Mouse (Mus musculus) WW6 (cell line): ENCODE measurements around the gene Lclat1.
"Not testable (repeated sequence)": the region's sequence is repeated elsewhere in the genome, so short reads cannot be mapped to it uniquely, and the experiment has no call there.

Experiments
- DNase-seq: peaks from one replicate; pipeline ENCODE4 v3.0.0-alpha.2; 2013; ENCODE audit warnings: low read depth, low spot score

Gene Lclat1

GRCm38 (mm10) chr17:73136562-73137484, 29.0 kb downstream of the Lclat1 start:
- DNase-seq = no peak

- DNase-seq = no peak
Measured at GRCm38 (mm10) chr17:73138217-73138616, 30.4 kb downstream of the Lclat1 start.

GRCm38 (mm10) chr17:73142029-73142428, 34.2 kb downstream of the Lclat1 start:
- no peak for DNase-seq

- no peak for DNase-seq
Measured at GRCm38 (mm10) chr17:73142445-73142844, 34.7 kb downstream of the Lclat1 start.

GRCm38 (mm10) chr17:73145426-73145825, 37.6 kb downstream of the Lclat1 start:
- no peak for DNase-seq

GRCm38 (mm10) chr17:73148607-73149006, 40.8 kb downstream of the Lclat1 start:
- DNase-seq = no peak

- DNase-seq = not testable (repeated sequence)
Measured at GRCm38 (mm10) chr17:73152790-73153525, 45.2 kb downstream of the Lclat1 start.

GRCm38 (mm10) chr17:73153672-73154071, 45.9 kb downstream of the Lclat1 start:
- DNase-seq = no peak

- DNase-seq = no peak
Measured at GRCm38 (mm10) chr17:73156606-73157005, 48.8 kb downstream of the Lclat1 start.

GRCm38 (mm10) chr17:73161795-73162194, 54.0 kb downstream of the Lclat1 start:
- no peak for DNase-seq

GRCm38 (mm10) chr17:73162445-73163208, 54.8 kb downstream of the Lclat1 start:
- no peak for DNase-seq

- no peak for DNase-seq
Measured at GRCm38 (mm10) chr17:73163597-73163996, 55.8 kb downstream of the Lclat1 start.

- no peak for DNase-seq
Measured at GRCm38 (mm10) chr17:73164121-73164520, 56.3 kb downstream of the Lclat1 start.

GRCm38 (mm10) chr17:73169461-73169860, 61.7 kb downstream of the Lclat1 start:
- DNase-seq = no peak

GRCm38 (mm10) chr17:73170141-73170540, 62.4 kb downstream of the Lclat1 start:
- no peak for DNase-seq

- peak; percentile 4 for DNase-seq
Measured at GRCm38 (mm10) chr17:73174083-73174562, 66.3 kb downstream of the Lclat1 start.

GRCm38 (mm10) chr17:73175720-73176119, 67.9 kb downstream of the Lclat1 start:
- no peak for DNase-seq

- no peak for DNase-seq
Measured at GRCm38 (mm10) chr17:73177079-73177478, 69.3 kb downstream of the Lclat1 start.

- DNase-seq = no peak
Measured at GRCm38 (mm10) chr17:73186929-73187328, 79.1 kb downstream of the Lclat1 start.

GRCm38 (mm10) chr17:73194146-73194545, 86.4 kb downstream of the Lclat1 start:
- DNase-seq = no peak

GRCm38 (mm10) chr17:73194575-73194974, 86.8 kb downstream of the Lclat1 start:
- DNase-seq = no peak
